ENCODE assay signal across 7 mouse cellular contexts in the genomic region with DNA sequence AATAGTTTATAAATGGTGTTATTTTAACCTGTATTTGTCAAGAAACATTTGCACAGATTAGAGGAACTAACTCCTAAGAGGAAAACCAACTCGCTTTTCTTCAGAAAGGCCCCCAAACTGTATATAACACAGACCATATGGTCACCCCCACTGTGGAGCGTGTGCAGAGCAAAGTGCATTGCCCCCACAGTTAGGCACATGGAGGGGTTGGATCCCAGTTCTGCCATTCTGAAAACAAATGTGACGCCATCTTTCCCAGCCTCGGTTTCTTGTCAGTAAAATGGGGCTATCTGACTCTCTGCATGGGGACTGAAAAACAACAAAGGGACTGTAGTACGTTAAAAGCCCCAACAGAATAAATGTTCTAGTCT.
"Had no signal": no experiment of that assay in that cellular context is flagged by ENCODE, and none has a peak within 500 bp of the region (broad histone marks: within the 10 kb centered on the region; RNA-seq: fewer than 3 reads in every experiment).

No protein-coding gene starts in this region.

- H3K4me3 ChIP-seq: left cerebral cortex, adult 2 months; limb, embryonic 10.5 days; liver, embryonic 12.5 days; midbrain, embryonic 10.5 days had no signal

- H3K27ac ChIP-seq: left cerebral cortex, adult 2 months; limb, embryonic 10.5 days; liver, embryonic 12.5 days; midbrain, embryonic 10.5 days had no signal

- H3K27me3 ChIP-seq: liver, embryonic 12.5 days had no signal

- H3K36me3 ChIP-seq: limb, embryonic 10.5 days; liver, embryonic 12.5 days; midbrain, embryonic 10.5 days had no signal

- ATAC-seq: liver, embryonic 12.5 days had no signal

- H3K9me3 ChIP-seq: limb, embryonic 10.5 days; liver, embryonic 12.5 days; midbrain, embryonic 10.5 days had no signal

- DNase-seq: right cerebral cortex, adult 18-20 months; right cerebral cortex, postnatal 25 days had no signal

- H3K9ac ChIP-seq: liver, embryonic 12.5 days; lung, embryonic 14.5 days had no signal

- H3K4me2 ChIP-seq: liver, embryonic 12.5 days; lung, embryonic 14.5 days had no signal
